Mouse (Mus musculus): ENCODE measurements around the gene Tlx1.

Gene Tlx1

GRCm38 (mm10) chr19:45150490-45151181 lies at the start of gene Tlx1:
TSS of gene Tlx1 (plus strand) at chr19:45150680.
- no peak for DNase-seq (ENCODE audit: low spot score in 2 of 2)

- DNase-seq (ENCODE audit: low spot score in 2 of 2), result no peak
Measured at GRCm38 (mm10) chr19:45105591-45105990, 44.9 kb upstream of the Tlx1 start.

GRCm38 (mm10) chr19:45106689-45107088 lies 43.8 kb upstream of the Tlx1 start:
- DNase-seq (ENCODE audit: low spot score in 2 of 2), result no peak

DNA sequence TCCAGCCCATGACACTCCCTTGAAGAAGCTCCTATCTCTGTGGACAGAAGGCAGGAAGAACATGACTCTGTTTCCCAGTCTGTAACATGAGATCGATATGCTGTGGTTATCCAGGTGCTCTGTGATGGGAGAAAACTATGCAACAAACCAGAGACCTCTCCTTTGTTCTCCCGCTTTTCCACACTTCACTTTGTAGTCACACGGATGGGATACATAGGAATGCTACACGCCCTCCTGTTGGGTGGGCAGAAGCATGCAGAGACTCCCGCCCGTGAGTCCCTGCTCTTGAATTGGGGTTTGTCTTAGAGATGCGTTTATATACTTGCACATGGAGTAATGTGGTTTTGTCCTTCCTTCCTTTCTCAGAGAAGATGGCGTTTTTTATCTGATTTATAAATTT lies 39.8 kb upstream of the Tlx1 start:
- no peak for DNase-seq (ENCODE audit: low spot score in 2 of 2)

DNA sequence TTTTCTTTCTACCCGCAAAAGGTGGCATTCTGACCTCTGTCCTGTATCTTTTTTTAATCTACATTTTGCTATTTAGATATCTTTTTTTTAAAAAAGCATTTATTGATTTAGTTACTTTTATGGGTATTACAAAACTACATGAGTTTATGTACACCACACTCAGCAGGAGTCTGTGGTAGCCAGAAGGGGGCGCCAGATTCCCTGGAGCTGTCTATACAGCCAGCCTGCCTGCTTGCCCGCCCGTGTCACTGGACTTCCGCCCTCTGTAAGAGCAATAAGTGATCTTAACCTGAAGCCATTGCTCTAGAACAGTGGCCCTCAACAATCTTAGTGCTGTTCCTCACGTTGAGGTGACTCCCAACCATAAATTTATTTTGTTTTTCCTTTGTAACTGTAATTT lies 38.0 kb upstream of the Tlx1 start:
- DNase-seq (ENCODE audit: low spot score in 2 of 2), result no peak

- no peak for DNase-seq (ENCODE audit: low spot score in 2 of 2)
Measured at GRCm38 (mm10) chr19:45113791-45114460, 36.6 kb upstream of the Tlx1 start.

DNA sequence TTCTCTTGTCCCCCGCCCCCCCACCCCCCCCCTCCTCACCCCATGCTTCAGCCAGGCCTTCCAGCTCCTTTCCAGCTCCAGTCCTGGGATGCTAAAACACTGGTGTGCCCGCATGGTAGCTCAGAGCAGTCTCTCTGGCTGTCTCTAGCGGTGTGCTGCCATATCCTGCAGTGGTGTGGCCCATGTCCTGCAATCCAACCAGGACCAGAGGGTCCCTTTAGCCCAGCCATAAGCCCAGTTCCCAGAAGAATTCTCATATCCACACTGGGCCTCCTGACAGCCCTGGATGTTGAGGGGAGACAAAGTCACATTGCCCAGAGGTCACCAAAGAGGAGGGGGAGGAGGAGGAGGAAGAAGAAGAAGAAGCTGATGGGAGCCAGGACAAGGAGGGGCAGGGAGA lies 35.7 kb upstream of the Tlx1 start:
- no peak for DNase-seq (ENCODE audit: low spot score in 2 of 2)

DNA sequence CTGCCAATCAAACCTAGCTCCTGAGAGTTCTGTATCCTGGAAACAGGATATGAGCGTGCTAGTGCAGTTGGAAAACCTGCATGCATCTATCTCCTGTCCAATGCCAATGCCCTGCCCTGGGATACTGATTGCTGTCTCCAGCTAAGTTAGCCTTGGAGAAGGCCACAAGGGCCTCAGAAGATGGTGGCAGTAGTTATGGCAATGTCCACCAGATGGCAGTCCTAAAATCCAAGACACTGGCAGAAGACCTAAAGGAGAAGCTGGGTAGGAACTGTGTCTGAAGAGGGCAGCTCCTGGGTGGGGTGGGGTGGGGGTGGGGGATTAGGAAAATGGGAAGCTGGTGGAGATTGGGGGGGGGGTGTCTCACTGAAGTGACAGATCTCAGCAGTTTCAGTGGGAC lies 33.7 kb upstream of the Tlx1 start:
- peak; percentile 4 to 9 for DNase-seq (ENCODE audit: low spot score in 2 of 2)

GRCm38 (mm10) chr19:45131966-45132628 lies 18.4 kb upstream of the Tlx1 start:
- no peak for DNase-seq (ENCODE audit: low spot score in 2 of 2)

DNA sequence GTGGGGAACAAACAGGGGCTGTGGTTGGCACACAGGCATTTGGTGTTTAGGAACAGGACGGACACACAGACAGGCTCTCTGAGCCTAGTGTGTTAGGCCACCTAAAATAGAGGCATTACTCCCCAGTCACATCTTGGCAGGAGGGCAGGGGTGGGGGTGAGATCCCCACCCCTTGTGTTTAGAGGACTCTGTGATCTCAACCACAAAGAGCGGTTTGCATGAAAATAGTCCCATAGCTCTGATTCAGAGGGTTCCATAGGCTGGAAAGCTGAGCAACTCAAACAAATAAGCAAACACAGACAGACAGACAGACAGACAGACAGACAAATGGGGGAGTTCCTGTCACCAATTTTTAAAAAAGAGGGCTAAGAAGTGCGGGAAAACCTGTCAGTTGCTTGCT lies 7.9 kb upstream of the Tlx1 start:
- no peak for DNase-seq (ENCODE audit: low spot score in 2 of 2)

GRCm38 (mm10) chr19:45143214-45143895 lies 7.1 kb upstream of the Tlx1 start:
- no peak for DNase-seq (ENCODE audit: low spot score in 2 of 2)

DNA sequence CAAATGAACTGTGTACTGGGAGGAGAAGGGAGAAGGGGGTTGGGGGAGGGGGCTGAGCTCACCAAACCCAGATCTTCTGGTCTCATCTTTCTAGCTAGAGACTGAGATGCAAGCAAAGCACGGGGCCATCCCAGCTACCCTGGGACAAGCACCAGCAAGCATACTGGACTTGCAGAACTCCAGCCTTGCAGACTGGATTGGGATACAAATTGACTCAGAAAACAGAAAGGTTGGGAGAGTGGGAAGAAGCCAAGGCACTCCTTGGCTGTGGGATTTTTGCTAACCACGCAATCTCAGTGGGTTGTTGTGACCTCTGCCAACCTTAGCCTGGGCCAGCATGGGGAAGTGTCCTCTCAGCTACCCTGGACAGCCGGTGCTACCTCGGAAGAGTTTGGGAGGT lies 3.4 kb upstream of the Tlx1 start:
- DNase-seq (ENCODE audit: low spot score in 2 of 2), result no peak

- no peak for DNase-seq (ENCODE audit: low spot score in 2 of 2)
Measured at GRCm38 (mm10) chr19:45151361-45152182, 1.1 kb downstream of the Tlx1 start.

DNA sequence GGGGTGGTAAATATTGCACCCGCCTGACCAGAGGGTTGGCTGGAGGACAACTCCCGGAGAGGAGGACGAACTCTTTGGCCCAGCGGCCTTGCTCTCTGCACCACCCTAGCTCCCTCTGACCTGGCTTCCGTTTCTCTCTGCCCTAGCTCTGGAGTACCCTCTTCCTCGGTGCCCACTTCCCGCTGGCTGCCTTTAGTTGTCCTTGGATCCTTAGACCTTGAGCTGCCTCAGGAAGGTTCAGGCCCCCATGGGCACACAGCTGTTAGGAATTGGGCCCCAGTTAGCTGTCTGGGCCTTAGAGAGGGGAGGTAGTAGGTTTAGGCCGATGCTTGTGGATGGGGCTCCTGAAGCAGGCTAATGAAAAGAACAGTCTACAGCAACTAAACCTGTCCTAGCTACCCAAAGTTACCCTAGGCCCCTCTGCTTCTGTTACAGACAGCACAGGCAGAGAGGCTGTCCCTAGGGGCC lies 1.7 kb downstream of the Tlx1 start:
- no peak for DNase-seq (ENCODE audit: low spot score in 2 of 2)

GRCm38 (mm10) chr19:45153311-45154058 lies 3.0 kb downstream of the Tlx1 start:
- no peak for DNase-seq (ENCODE audit: low spot score in 2 of 2)

- DNase-seq (ENCODE audit: low spot score in 2 of 2), result no peak
Measured at GRCm38 (mm10) chr19:45154059-45154386, 3.5 kb downstream of the Tlx1 start.

DNA sequence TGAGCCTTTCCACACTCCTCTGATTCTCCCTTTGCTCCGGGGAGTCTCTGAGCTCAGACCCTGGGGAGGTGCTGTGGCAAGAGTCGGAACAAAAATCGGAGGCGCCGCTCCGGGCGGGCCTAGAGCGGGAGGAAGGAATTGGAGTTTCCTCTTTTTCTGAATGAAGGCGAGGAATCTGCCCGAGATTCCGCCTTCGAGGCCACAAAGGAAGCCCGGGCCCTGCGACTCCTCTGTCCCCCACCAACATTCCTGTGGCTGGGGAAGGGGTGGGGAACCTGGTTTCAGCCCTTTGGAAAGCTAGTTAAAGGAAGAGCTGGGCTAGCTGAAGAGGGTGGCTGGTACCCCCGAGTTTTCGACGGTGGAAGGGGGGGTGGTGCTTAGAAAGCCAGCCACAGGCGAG lies 4.0 kb downstream of the Tlx1 start:
- no peak for DNase-seq (ENCODE audit: low spot score in 2 of 2)

GRCm38 (mm10) chr19:45155141-45155790 lies 4.8 kb downstream of the Tlx1 start:
- no peak for DNase-seq (ENCODE audit: low spot score in 2 of 2)

GRCm38 (mm10) chr19:45155791-45156186 lies 5.3 kb downstream of the Tlx1 start:
- no peak for DNase-seq (ENCODE audit: low spot score in 2 of 2)

GRCm38 (mm10) chr19:45156381-45156780 lies 5.9 kb downstream of the Tlx1 start:
- no peak for DNase-seq (ENCODE audit: low spot score in 2 of 2)

All from frontal cortex, postnatal 25 days (tissue).